Mouse (Mus musculus) ZHBTc4 (cell line): ENCODE data around the gene Zfp869.
A peak's percentile ranks its signal among the peaks of the same experiment; 100 is the strongest.
"Not testable (repeated sequence)": the region's sequence is repeated elsewhere in the genome, so short reads cannot be mapped to it uniquely, and the experiment has no call there.

ENCODE experiments used
- DNase-seq: peaks from one replicate; pipeline ENCODE4 v3.0.0-alpha.2; 2011; ENCODE audit warnings: low read depth, low spot score

Gene Zfp869

GRCm38 (mm10) chr8:69710624-69711023 is at the start of gene Zfp869:
Zfp869 (minus strand) TSS chr8:69710724.
- not testable (repeated sequence) for DNase-seq

GRCm38 (mm10) chr8:69758316-69758715 is 47.8 kb upstream of the Zfp869 start:
- no peak for DNase-seq

GRCm38 (mm10) chr8:69752437-69752836 is 41.9 kb upstream of the Zfp869 start:
- no peak for DNase-seq

- DNase-seq, result peak; percentile 98
These were observed 39.3 kb upstream of the Zfp869 start, which contains the start of gene Zfp963 for GRCm38 (mm10) chr8:69749544-69750454. Zfp963 (minus strand) TSS chr8:69749970.

DNA sequence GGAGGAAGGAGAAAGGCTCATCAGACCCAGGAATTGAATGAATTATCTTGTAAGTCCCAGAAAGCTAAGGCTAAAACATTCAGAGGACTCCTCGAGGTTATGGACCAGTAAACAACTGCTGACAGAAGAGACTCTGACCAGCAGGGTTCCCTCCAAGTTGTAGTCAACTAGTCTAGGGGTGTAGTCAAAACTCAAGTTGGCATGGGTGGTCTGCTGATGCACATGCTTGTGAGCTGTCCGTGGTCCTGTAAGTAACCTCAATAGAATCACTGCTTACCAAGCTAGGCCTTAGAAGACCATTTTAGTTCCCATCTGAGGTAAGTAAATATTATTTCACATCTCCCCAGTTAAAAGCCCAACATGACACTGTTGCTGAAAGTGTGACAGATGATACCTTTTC is 30.7 kb upstream of the Zfp869 start:
- peak; percentile 25 for DNase-seq

DNA sequence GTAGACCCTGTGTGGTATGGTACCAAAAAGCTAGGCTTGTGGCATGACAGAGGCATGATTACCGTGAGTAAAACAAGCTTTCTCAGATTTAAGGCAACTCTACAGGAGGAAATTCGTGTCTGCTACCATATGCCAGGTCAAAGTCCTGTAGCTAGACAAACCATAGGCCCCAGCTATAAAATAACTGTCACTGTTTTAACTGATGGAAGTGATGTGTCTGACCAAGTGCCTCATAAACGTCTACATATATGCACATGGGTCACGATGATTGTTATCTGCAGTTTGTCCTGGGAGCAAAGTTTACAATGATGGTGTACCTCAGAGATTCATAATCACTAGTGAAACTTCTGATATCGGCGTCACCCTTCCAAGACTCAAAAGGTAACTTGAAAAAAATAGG is 30.2 kb upstream of the Zfp869 start:
- no peak for DNase-seq

- no peak for DNase-seq
These were observed 25.0 kb upstream of the Zfp869 start for GRCm38 (mm10) chr8:69735495-69735894.

GRCm38 (mm10) chr8:69717232-69717580 is 6.7 kb upstream of the Zfp869 start:
- no peak for DNase-seq

DNA sequence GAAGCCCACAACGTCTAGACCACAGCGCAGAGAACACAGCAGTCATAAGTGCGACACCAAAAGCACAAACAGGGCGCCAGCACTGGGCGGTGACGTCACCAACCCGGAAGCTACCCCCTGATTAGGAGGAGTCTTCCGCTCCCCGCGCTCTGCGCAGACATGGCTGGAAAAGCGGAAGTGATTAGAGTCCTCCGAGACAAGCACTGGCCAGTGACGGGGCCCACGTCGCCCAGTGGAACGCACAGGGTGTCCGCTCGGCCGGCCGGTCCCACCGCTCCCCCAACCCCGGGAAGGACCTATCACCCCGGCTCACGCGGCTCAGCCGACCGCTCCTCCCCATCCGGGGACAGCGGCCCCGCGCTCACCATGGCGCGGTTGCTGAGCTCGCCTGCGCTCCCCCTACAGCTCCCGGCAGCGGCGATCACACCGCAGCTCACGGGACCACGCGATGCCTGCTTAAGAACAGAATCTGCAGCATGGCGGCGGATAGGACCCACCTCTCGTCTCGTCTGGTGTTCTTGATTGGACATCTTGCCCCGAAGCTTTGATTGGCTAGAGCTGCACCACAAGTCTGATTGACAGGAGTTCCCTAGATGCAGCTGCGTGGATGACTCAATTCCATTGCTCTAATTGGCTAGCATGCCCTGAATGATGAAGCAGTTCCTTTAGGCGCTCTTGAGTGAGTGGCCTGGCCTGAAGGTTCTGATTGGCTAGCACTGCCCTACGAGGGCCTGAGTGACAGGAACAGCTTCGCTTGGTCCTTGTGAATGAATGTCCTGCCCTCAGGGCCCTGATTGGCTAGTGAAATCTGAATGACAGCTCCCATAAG is 6.1 kb upstream of the Zfp869 start:
- DNase-seq, result peak; percentile 94

DNA sequence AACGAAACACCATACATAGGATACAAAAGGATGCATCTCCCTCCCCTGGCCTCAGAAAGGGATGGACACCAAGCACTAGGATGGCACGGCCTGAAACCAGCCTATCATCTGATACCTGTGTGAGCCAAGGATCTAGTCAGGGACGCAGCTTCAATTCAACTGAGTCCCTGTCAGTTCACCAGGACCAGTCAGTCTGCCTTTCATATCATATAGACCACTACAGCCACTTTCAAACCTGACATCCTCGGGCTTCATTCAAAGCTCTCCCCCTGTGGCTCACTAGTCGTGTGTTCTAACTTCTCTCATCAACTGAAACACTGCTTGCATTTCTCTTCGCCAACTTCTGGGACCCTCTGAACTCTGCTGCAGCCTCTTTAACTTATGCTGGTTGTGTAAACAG is 4.8 kb upstream of the Zfp869 start:
- DNase-seq, result no peak

- DNase-seq, result no peak
These were observed 3.0 kb upstream of the Zfp869 start for GRCm38 (mm10) chr8:69713516-69713915.

DNA sequence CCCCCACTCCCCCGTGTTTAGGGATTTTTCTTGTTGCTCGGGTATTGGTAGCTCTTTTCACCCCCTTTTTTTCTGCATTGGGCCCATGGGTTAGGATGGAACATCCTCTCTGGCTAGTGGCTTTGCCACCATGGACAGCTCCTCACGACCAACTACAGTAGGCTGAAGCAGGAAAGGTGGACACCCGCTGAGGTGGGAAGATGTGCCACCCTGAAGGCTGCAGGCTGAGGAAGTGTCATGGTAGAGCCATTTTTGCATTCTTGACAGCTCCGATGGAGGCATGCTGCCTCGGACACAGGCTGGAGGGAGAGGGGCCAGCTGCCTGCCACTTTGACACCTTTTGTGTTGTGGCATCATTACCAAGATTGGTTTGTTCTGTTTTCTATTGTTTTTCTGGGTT is 8.7 kb downstream of the Zfp869 start:
- peak; percentile 57 for DNase-seq

- not testable (repeated sequence) for DNase-seq
These were observed 45.5 kb downstream of the Zfp869 start for GRCm38 (mm10) chr8:69665051-69665450.

- DNase-seq, result no peak
These were observed 49.2 kb downstream of the Zfp869 start for GRCm38 (mm10) chr8:69661294-69661693.
